Mouse (Mus musculus) midbrain, embryonic 14.5 days (tissue): ENCODE data around the gene Lmnb2. TPM values are rescaled to one million over a fixed set of nuclear protein-coding genes. Genes with fewer than 3 reads are reported as not detected.

Experiments used
- ATAC-seq: fragments of 200-750 bp; cut with Nextera tagmentation; 2 replicates; pipeline ENCODE4 v1.8.0; 2017; ENCODE audit warnings: moderate number of reproducible peaks, moderate library complexity; ENCODE audit not compliant: low FRiP score, low TSS enrichment
- DNase-seq: peaks from one replicate; pipeline ENCODE4 v3.0.0-alpha.2; 2015
- H3K27ac ChIP-seq: fragments of 300-500 bp; sonication (generic); replicated peaks from 2 replicates; pipeline ENCODE4 v1.5.1; 2014; ENCODE audit warnings: mild to moderate bottlenecking, low read depth, low read length, moderate library complexity
- H3K27me3 ChIP-seq: fragments of 300-500 bp; sonication (generic); 2 replicates; pipeline ENCODE4 v1.6.1; 2014; ENCODE audit warnings: low read length, control low read depth, mixed read lengths; ENCODE audit not compliant: control insufficient read depth, insufficient read depth
- H3K36me3 ChIP-seq: fragments of 300-500 bp; sonication (generic); 2 replicates; pipeline ENCODE4 v1.6.1; 2014; ENCODE audit warnings: low read length, control low read depth; ENCODE audit not compliant: control insufficient read depth, insufficient read depth
- H3K4me1 ChIP-seq: fragments of 300-500 bp; sonication (generic); 2 replicates; pipeline ENCODE4 v1.6.1; 2014; ENCODE audit warnings: mild to moderate bottlenecking, antibody characterized with exemption, low read length, control low read depth; ENCODE audit not compliant: control insufficient read depth, insufficient read depth
- H3K4me2 ChIP-seq: fragments of 300-500 bp; sonication (generic); 2 replicates; pipeline ENCODE4 v1.6.1; 2014; ENCODE audit warnings: mild to moderate bottlenecking, low read length, moderate library complexity
- H3K4me3 ChIP-seq: fragments of 300-500 bp; sonication (generic); replicated peaks from 2 replicates; pipeline ENCODE4 v1.5.1; 2014; ENCODE audit warnings: low read depth, low read length
- H3K9ac ChIP-seq: fragments of 300-500 bp; sonication (generic); replicated peaks from 2 replicates; pipeline ENCODE4 v1.6.1; 2014; ENCODE audit warnings: mild to moderate bottlenecking, low read length, moderate library complexity
- H3K9me3 ChIP-seq: fragments of 300-500 bp; sonication (generic); 2 replicates; pipeline ENCODE4 v1.6.1; 2016; ENCODE audit warnings: low read length, control low read depth, mixed read lengths; ENCODE audit not compliant: control insufficient read depth
- WGBS: fragments of 180-500 bp; shearing (Covaris S2); extraction: QIAGEN DNeasy Blood & Tissue Kit; methylation state at CpG from one replicate; pipeline ENCODE4 v1.1.7; 2014; 5-methylcytosine and 5-hydroxymethylcytosine counted together
- polyA plus RNA-seq: library from polyadenylated mRNA; unstranded; fragments of >200 nt; fragmentation: Nextera tagmentation; extraction: Ambion mirVana; gene quantifications from 2 replicates; pipeline ENCODE4 v1.2.1, GENCODE M21; 2014

The Lmnb2 gene
- 13.9 and 20.0 TPM in 2 replicates for polyA plus RNA-seq

DNA sequence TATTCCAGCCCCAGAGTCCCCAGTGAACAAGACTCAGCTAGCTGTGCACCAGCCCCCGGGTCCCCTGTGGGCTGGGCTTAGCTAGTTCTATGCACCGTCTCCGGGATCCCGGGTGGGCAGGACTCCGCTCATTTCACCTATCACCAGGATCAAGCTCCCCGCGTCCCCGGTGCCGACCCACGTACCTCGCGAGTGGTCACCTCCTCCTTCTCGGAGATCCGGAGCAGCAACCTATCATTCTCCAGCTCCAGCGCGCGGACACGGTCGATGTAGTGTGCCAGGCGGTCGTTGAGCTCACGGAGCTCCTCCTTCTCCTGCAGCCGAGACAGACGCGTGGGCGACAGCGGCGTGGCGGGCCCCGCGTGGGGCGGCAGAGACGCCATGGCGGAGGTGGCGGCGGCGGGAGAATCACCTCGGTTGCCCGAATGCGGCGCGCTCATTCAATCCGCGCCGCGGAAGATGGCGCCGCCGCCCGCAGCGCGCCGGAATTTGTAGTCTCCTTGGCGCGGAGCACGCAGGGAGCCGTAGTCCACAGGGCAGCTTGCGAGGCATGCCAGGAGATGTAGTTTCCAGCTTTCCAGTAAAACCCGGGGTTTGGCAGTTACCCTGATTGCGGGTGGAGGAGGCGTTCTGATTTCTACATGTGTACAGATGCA, at the start of gene Lmnb2:
Gene Lmnb2 (minus strand): TSS at position 467 of the 656 bp plus-strand sequence.
- peak within 1 kb of the TSS; percentile 96 for H3K4me2 ChIP-seq
- ATAC-seq, result peak; percentile 78
- peak within 1 kb of the TSS; percentile 81 for H3K9ac ChIP-seq
- peaks cover 23% of the 10 kb centered on the region for H3K36me3 ChIP-seq
- H3K27me3 ChIP-seq, result 0 out of 2 replicates have a peak, but pooled peaks cover 4% of the 10 kb centered on the region
- WGBS, result under 1% methylated on average over 61 of the region's 61 CpGs
- peak within 1 kb of the TSS; percentile 74 for H3K27ac ChIP-seq
- H3K4me1 ChIP-seq, result peaks cover 17% of the 10 kb centered on the region; the same call in 1 of the 2 replicates
- peak; percentile 94 for DNase-seq
- H3K9me3 ChIP-seq, result no peaks in the 10 kb centered on the region
- H3K4me3 ChIP-seq, result peak within 1 kb of the TSS; percentile 81

DNA sequence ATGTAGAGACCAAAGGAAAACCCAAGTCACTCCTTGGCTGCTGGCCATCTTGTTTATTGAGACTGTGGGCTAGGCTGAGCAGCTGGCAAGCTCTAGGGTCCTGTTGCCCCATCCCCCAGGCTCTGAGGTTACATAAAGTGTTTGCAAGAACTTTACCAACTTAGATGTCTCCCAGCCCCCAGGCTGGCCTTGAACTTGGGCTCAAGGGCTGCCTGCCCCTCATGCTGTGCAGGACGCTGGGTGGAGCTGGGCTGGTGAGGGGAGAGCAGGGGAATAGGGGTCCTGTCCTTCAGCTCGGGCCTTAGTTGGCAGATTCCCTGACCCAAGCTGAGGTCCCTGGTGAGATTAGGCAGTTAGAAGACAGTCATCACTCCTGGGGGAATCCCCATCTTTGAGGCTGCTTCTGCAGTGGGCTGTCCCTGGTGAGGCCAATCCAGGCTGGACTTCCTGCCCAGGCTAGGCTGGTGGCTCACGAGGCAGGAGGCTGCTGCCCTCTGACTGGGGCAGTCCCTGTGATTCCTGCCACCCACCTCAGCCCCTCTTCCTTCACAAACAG, 49.1 kb upstream of the Lmnb2 start:
- Histone ChIP-seq H3K27me3 (no peaks in the 10 kb centered on the region), H3K4me2 (no peak overlapping the region), H3K9me3 (no peaks in the 10 kb centered on the region), H3K4me1 (no peaks in the 10 kb centered on the region), H3K4me3 (no peak overlapping the region), H3K9ac (no peak overlapping the region), H3K36me3 (no peaks in the 10 kb centered on the region), H3K27ac (no peak overlapping the region)
- DNase-seq (peak; percentile 58), ATAC-seq (no peak)
- 70% methylated on average over 3 of the region's 3 CpGs for WGBS

DNA sequence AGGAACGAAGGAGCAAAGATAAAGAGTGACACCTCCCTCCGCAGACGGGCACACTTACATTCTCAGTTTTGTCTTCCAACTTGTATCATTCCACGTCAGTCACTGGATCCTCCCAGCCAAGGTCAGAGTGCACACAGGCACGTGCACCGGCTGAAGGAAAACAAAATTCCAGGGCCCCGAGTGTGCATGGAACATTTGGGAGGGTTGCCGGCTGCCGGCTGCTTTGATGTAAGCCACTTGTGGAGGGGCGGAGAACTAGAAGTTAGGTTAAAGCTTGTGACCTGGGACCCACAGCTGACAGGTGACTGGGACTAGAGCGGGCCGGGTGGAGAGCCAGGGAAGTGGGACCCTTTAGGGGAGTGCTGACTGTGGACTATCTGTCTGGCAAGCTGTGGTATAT, 48.3 kb upstream of the Lmnb2 start:
- no peak overlapping the region for H3K4me3 ChIP-seq
- no peaks in the 10 kb centered on the region for H3K36me3 ChIP-seq
- H3K27ac ChIP-seq, result no peak overlapping the region
- no peak overlapping the region for H3K4me2 ChIP-seq
- H3K9me3 ChIP-seq, result no peaks in the 10 kb centered on the region
- H3K4me1 ChIP-seq, result no peaks in the 10 kb centered on the region
- DNase-seq (no peak), ATAC-seq (no peak)
- H3K9ac ChIP-seq, result no peak overlapping the region
- no peaks in the 10 kb centered on the region for H3K27me3 ChIP-seq
- WGBS, result 70% methylated on average over 12 of the region's 12 CpGs

DNA sequence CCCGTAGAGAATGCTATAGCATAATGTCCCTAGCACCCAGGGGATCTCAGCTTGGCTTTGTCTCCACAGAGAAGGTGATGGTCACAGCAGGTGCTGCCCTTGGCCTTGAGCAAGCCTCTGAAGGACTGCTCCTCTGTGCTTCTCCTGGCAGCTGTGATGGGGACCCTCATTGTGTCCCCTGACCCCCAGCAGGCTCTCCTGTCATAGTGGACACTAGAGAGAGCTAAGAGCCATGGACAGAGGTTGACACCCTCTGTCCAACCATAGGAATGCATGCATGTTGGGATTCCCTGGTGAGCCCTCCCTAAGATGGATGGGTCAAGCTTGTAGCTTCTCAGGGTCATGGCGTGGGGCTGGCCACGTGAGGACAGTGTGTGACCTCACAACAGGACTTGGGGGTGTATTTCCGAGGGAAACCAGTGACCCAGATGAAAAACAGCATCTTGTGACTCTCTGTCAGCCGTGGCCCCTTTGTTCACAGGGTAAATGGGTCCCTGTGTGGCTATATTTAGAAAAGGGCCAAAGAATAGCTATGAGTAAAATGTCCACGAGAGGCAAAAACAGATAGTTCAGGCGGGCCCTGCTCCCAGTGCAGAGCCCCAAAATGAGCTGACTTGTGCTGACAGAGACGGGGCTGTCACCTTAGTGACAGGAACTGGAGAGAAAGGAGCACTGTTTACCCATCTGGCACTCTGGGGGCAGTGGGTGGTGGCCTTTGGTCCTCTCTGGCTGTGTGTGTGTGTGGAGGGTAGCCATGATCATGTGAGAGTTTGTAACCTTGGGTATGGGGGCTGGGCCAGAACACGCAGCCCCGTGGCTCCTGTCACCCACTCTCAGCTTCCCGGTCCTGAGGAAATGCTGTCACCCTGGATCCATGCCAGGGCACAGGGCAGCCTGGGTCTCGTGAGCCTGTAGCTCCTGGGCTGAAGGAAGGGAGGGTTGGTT, 45.3 kb upstream of the Lmnb2 start:
- no peaks in the 10 kb centered on the region for H3K36me3 ChIP-seq
- H3K27ac ChIP-seq, result no peak overlapping the region
- no peaks in the 10 kb centered on the region for H3K4me1 ChIP-seq
- H3K4me2 ChIP-seq, result no peak overlapping the region
- WGBS, result 62% methylated on average over 12 of the region's 12 CpGs
- ATAC-seq, result no peak
- no peak for DNase-seq
- no peak overlapping the region for H3K4me3 ChIP-seq
- H3K9me3 ChIP-seq, result no peaks in the 10 kb centered on the region
- H3K27me3 ChIP-seq, result no peaks in the 10 kb centered on the region
- H3K9ac ChIP-seq, result no peak overlapping the region

DNA sequence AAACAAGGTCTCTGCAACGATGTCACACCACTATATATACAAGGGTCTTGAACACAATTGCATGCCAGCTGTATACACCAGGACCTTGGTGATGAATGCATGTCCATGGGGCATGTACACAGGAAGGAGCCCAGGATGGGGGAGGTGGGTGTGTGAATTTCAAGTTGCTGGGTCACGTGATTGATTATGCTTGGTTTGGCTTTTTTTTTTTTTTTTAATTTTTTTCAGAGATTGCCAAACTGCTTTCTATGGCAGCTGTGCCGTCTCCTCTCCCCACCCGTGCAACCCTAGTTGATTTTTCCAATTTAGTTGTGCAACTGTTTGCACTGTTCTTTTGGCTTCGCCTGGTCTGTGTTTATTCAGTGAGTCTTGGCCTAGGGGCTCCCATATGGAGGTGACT, 44.5 kb upstream of the Lmnb2 start:
- Histone ChIP-seq H3K27ac (no peak overlapping the region), H3K4me3 (no peak overlapping the region), H3K27me3 (no peaks in the 10 kb centered on the region), H3K9ac (no peak overlapping the region), H3K4me1 (no peaks in the 10 kb centered on the region), H3K4me2 (no peak overlapping the region), H3K36me3 (no peaks in the 10 kb centered on the region), H3K9me3 (no peaks in the 10 kb centered on the region)
- DNase-seq (no peak), ATAC-seq (no peak)
- WGBS, result 78% methylated on average over 5 of the region's 5 CpGs

DNA sequence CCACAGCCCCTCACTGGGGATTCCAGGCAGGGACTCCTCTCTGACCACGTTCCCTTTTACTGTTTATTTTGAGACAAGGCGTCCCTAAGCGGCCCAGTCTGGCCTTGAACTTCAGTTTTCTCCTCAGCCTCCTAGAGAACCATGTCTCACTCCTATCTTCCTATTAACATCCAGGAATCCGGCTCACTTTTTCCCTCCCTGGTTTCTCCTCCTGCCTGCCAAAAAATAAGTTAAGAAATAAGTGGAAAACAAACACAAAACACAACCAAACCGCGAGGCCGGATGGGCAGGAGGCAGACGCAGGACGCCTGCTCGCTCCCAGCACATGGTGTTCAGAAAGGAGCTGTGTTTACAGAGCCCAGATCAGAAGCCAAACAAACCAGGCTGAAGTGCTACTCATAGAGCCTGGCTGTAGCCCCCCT, 44.0 kb upstream of the Lmnb2 start:
- H3K9ac ChIP-seq, result no peak overlapping the region
- no peak overlapping the region for H3K27ac ChIP-seq
- H3K9me3 ChIP-seq, result no peaks in the 10 kb centered on the region
- ATAC-seq (no peak), DNase-seq (no peak)
- no peaks in the 10 kb centered on the region for H3K4me1 ChIP-seq
- no peaks in the 10 kb centered on the region for H3K36me3 ChIP-seq
- WGBS, result 55% methylated on average over 10 of the region's 10 CpGs
- no peak overlapping the region for H3K4me2 ChIP-seq
- H3K27me3 ChIP-seq, result no peaks in the 10 kb centered on the region
- H3K4me3 ChIP-seq, result no peak overlapping the region

DNA sequence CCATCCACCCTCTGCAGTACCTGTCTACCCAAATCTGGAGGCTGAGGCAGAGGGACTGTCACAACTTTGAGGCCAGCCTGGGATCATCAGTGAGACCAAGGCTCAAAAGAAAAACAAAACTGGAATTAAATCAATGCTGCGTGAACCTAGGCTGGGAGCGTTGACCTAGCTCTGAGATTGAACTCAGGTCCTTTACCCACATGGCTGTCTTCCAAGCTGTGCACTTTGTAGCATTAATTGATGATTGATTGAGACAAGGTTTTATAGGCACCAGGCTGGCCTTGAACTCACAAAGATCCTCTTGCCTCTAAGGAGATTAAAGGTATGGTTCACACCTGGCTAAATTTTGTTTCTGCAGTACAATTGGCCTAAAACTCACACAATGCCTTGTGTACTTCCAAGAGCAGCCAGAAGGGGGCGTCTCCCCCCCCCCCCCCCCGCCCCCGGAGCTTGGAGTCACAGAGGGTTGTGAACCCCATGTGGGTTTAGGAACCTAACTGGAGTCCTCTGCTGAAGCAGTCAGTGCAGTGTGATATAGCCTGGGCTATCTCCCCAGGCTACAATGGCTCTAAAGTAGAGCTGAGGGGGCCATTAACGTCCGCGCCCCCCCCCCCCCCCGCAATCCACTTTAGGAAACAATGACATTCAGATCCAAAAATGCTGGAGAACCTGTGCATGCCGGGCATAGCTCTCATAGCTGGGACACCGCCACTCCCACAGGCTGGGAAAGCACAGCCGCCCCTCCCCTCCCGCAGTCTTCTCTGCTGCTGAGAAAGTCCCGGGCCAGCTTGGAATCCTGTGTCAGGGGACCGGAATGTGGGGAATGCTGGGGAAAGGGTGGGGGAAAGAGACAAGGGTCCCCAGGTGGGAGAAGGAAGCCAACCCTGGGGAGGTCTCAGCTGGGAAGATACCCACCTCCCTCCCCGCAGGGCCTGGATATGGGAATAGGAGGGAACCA, 42.8 kb upstream of the Lmnb2 start:
- DNase-seq (no peak), ATAC-seq (no peak)
- WGBS, result 14% methylated on average over 15 of the region's 16 CpGs
- Histone ChIP-seq H3K4me1 (no peaks in the 10 kb centered on the region), H3K36me3 (no peaks in the 10 kb centered on the region), H3K27me3 (no peaks in the 10 kb centered on the region), H3K27ac (no peak overlapping the region), H3K9ac (no peak overlapping the region), H3K4me2 (no peak overlapping the region), H3K9me3 (no peaks in the 10 kb centered on the region), H3K4me3 (no peak overlapping the region)
